Mouse (Mus musculus): Measurements from ENCODE around the gene Pcgf6. TPM values are rescaled to one million over a fixed set of nuclear protein-coding genes. Genes with fewer than 3 reads are reported as not detected.
"Not testable (repeated sequence)": the region's sequence is repeated elsewhere in the genome, so short reads cannot be mapped to it uniquely, and the experiment has no call there.

The Pcgf6 gene
- total RNA-seq, 4 experiments from 2014 or later = 3.2 to 3.7 (median 3.3) TPM

GRCm38 (mm10) chr19:47026513-47026912, 24.2 kb downstream of the Pcgf6 start:
- DNase-seq (ENCODE audit: low spot score) = no peak

GRCm38 (mm10) chr19:47024954-47025353, 25.8 kb downstream of the Pcgf6 start:
- no peak for DNase-seq (ENCODE audit: low spot score)

- no peak for DNase-seq (ENCODE audit: low spot score)
These were observed 27.2 kb downstream of the Pcgf6 start for GRCm38 (mm10) chr19:47023546-47023945.

GRCm38 (mm10) chr19:47022709-47023108, 28.0 kb downstream of the Pcgf6 start:
- DNase-seq (ENCODE audit: low spot score) = no peak

- DNase-seq (ENCODE audit: low spot score) = no peak
These were observed 31.4 kb downstream of the Pcgf6 start for GRCm38 (mm10) chr19:47019326-47019725.

- DNase-seq (ENCODE audit: low spot score) = no peak
These were observed 32.4 kb downstream of the Pcgf6 start for GRCm38 (mm10) chr19:47018330-47018729.

GRCm38 (mm10) chr19:47017831-47018230, 32.9 kb downstream of the Pcgf6 start:
- DNase-seq (ENCODE audit: low spot score) = no peak

GRCm38 (mm10) chr19:47016487-47016886, 34.2 kb downstream of the Pcgf6 start:
- DNase-seq (ENCODE audit: low spot score) = peak; percentile 48

- no peak for DNase-seq (ENCODE audit: low spot score)
These were observed 34.7 kb downstream of the Pcgf6 start for GRCm38 (mm10) chr19:47015965-47016364.

GRCm38 (mm10) chr19:47015396-47015795, 35.3 kb downstream of the Pcgf6 start:
- DNase-seq (ENCODE audit: low spot score) = no peak

GRCm38 (mm10) chr19:47014447-47015381, 36.0 kb downstream of the Pcgf6 start, which contains the start of the genes Ina and Nt5c2:
Gene Ina (plus strand): TSS chr19:47014698.
Gene Nt5c2 (minus strand): TSS chr19:47015153.
- no peak for DNase-seq (ENCODE audit: low spot score)

GRCm38 (mm10) chr19:47014159-47014446, 36.6 kb downstream of the Pcgf6 start:
- DNase-seq (ENCODE audit: low spot score) = no peak

- DNase-seq (ENCODE audit: low spot score) = no peak
These were observed 37.2 kb downstream of the Pcgf6 start for GRCm38 (mm10) chr19:47013340-47014158.

GRCm38 (mm10) chr19:47012521-47013130, 38.1 kb downstream of the Pcgf6 start:
- no peak for DNase-seq (ENCODE audit: low spot score)

- no peak for DNase-seq (ENCODE audit: low spot score)
These were observed 40.8 kb downstream of the Pcgf6 start for GRCm38 (mm10) chr19:47009943-47010342.

GRCm38 (mm10) chr19:47009420-47009819, 41.3 kb downstream of the Pcgf6 start:
- no peak for DNase-seq (ENCODE audit: low spot score)

- peak; percentile 9 for DNase-seq (ENCODE audit: low spot score)
These were observed 44.4 kb downstream of the Pcgf6 start for GRCm38 (mm10) chr19:47006321-47006720.

- no peak for DNase-seq (ENCODE audit: low spot score)
These were observed 44.8 kb downstream of the Pcgf6 start for GRCm38 (mm10) chr19:47005873-47006272.

GRCm38 (mm10) chr19:47003742-47004511, 46.8 kb downstream of the Pcgf6 start:
- DNase-seq (ENCODE audit: low spot score) = no peak

GRCm38 (mm10) chr19:47000357-47000756, 50.3 kb downstream of the Pcgf6 start:
- DNase-seq (ENCODE audit: low spot score) = not testable (repeated sequence)

- DNase-seq (ENCODE audit: low spot score) = no peak
These were observed 51.0 kb downstream of the Pcgf6 start for GRCm38 (mm10) chr19:46999753-47000152.

All from heart, adult 8-10 months (tissue).